Mouse (Mus musculus) stomach, embryonic 16.5 days (tissue): ENCODE data around the gene Eif2b3. TPM values are rescaled to one million over a fixed set of nuclear protein-coding genes. Genes with fewer than 3 reads are reported as not detected.

Source experiments
- ATAC-seq: fragments of 200-750 bp; cut with Nextera tagmentation; 2 replicates; pipeline ENCODE4 v1.8.0; 2017; ENCODE audit warnings: moderate number of reproducible peaks, moderate TSS enrichment; ENCODE audit not compliant: insufficient read depth, low FRiP score
- H3K27ac ChIP-seq: fragments of 300-500 bp; sonication (generic); 2 replicates; pipeline ENCODE4 v1.5.1; 2014; ENCODE audit warnings: low read length
- H3K27me3 ChIP-seq: fragments of 300-500 bp; sonication (generic); 2 replicates; pipeline ENCODE4 v1.6.1; 2014; ENCODE audit warnings: low read length, control low read depth, mixed read lengths; ENCODE audit not compliant: control insufficient read depth, insufficient read depth
- H3K36me3 ChIP-seq: fragments of 300-500 bp; sonication (generic); 2 replicates; pipeline ENCODE4 v1.6.1; 2014; ENCODE audit warnings: low read length; ENCODE audit not compliant: control insufficient read depth, insufficient read depth
- H3K4me1 ChIP-seq: fragments of 300-500 bp; sonication (generic); 2 replicates; pipeline ENCODE4 v1.6.1; 2014; ENCODE audit warnings: low read length, control low read depth, mixed read lengths; ENCODE audit not compliant: control insufficient read depth, insufficient read depth
- H3K4me2 ChIP-seq: fragments of 300-500 bp; sonication (generic); 2 replicates; pipeline ENCODE4 v1.6.1; 2014; ENCODE audit warnings: low read depth, low read length, mixed read lengths
- H3K4me3 ChIP-seq: fragments of 300-500 bp; sonication (generic); replicated peaks from 2 replicates; pipeline ENCODE4 v1.5.1; 2014; ENCODE audit warnings: mild to moderate bottlenecking, low read length
- H3K9ac ChIP-seq: fragments of 300-500 bp; sonication (generic); 2 replicates; pipeline ENCODE4 v1.6.1; 2014; ENCODE audit warnings: low read length
- H3K9me3 ChIP-seq: fragments of 300-500 bp; sonication (generic); replicated peaks from 2 replicates; pipeline ENCODE4 v1.6.1; 2016; ENCODE audit warnings: low read length, control low read depth; ENCODE audit not compliant: control insufficient read depth
- WGBS: fragments of 180-500 bp; shearing (Covaris S2); extraction: QIAGEN DNeasy Blood & Tissue Kit; methylation state at CpG from one replicate; pipeline ENCODE4 v1.1.7; 2014; 5-methylcytosine and 5-hydroxymethylcytosine counted together
- polyA plus RNA-seq: library from polyadenylated mRNA; unstranded; fragments of >200 nt; fragmentation: Nextera tagmentation; extraction: Ambion mirVana; gene quantifications from 2 replicates; pipeline ENCODE4 v1.2.1, GENCODE M21; 2015

The Eif2b3 gene
- polyA plus RNA-seq, 1 experiment from 2014 or later: 35.6 TPM

DNA sequence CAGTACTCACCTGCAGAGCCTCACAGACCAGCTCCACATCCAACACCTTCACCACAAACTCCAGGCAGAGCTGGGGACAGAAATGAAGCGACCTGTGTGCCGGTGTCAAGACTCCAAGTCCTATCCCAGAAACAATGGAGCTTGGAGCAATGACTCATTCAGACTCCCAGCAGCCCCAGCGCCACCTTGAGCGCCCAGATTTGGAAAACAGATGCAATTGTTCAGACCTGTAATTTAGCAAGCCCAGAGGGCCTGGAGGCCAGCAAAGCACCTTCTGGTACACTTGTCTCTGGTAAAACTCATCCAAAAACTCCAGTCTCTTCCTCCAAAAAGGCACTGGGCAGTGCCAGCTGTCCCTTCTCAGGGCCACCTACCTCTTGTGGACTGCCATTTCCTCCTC lies 103.0 kb downstream of the Eif2b3 start:
- H3K27ac ChIP-seq: peak overlapping the region; percentile 31; the same call in 1 of the 2 replicates
- peaks cover 37% of the 10 kb centered on the region for H3K4me1 ChIP-seq
- WGBS: 75% methylated on average over 4 of the region's 4 CpGs
- H3K4me3 ChIP-seq: no peak overlapping the region
- no peak overlapping the region for H3K4me2 ChIP-seq
- no peaks in the 10 kb centered on the region for H3K27me3 ChIP-seq
- no peaks in the 10 kb centered on the region for H3K9me3 ChIP-seq
- ATAC-seq: no peak
- no peak overlapping the region for H3K9ac ChIP-seq
- no peaks in the 10 kb centered on the region for H3K36me3 ChIP-seq

DNA sequence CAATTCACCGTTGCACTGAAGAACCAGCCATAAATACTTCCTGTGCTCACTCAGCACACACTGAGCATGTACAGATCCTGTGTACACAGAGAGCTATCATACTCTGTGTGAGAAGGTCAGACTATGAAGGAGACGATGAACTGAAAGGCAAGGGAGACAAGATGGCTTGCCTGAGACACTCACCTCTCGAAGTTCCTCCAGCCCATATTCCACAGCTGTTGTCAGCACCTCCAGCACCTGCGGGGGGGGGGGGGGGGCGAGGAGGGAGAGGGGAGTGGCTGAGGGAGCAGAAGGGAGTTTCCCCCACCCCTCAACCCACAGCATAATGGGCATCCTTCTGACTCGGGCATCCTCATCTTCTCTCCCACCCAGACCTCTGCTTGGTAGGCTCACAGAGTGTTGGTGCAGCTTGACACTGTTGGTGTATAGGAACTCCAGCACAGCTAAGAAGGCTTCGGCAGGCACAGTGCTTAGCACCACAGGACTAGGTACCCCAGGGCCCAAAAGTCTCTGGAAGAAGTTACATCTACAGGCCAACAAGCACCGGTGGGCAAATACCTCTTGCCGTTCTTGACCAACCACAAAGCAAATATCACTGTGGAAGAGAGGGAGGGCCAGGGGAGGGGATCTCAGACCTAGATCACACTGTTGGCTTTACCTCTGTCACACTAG lies 104.5 kb downstream of the Eif2b3 start:
- Histone ChIP-seq H3K4me2 (no peak overlapping the region), H3K4me3 (no peak overlapping the region), H3K27me3 (no peaks in the 10 kb centered on the region), H3K9ac (no peak overlapping the region), H3K9me3 (no peaks in the 10 kb centered on the region), H3K27ac (no peak overlapping the region), H3K4me1 (peaks cover 37% of the 10 kb centered on the region), H3K36me3 (peaks cover 5% of the 10 kb centered on the region; the same call in 1 of the 2 replicates)
- ATAC-seq: no peak
- 72% methylated on average over 7 of the region's 9 CpGs for WGBS

DNA sequence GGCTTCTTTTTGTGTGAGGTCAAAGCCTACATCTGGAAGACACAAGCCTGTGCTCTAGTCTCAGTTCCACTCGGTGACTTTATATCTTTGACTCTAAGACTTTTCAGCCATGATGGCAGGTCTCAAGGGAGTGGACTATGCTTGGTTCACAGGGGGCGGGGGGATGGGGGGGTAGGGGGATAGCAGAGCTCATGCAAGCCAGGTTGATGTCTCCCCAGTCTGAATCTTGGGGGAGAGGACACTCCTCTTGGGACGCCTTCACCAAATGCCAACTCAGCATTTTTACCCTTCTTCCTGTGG lies 105.0 kb downstream of the Eif2b3 start:
- Histone ChIP-seq H3K27me3 (no peaks in the 10 kb centered on the region), H3K4me1 (peaks cover 37% of the 10 kb centered on the region), H3K9ac (peak overlapping the region; percentile 72; the same call in 1 of the 2 replicates), H3K9me3 (no peaks in the 10 kb centered on the region), H3K4me3 (no peak overlapping the region), H3K4me2 (0 out of 2 replicates have a peak overlapping the region, but pooled peaks have one; percentile 39), H3K27ac (peak overlapping the region; percentile 94), H3K36me3 (peaks cover 7% of the 10 kb centered on the region; the same call in 1 of the 2 replicates)
- ATAC-seq: no peak
- WGBS: 69% methylated on average over 3 of the region's 3 CpGs

DNA sequence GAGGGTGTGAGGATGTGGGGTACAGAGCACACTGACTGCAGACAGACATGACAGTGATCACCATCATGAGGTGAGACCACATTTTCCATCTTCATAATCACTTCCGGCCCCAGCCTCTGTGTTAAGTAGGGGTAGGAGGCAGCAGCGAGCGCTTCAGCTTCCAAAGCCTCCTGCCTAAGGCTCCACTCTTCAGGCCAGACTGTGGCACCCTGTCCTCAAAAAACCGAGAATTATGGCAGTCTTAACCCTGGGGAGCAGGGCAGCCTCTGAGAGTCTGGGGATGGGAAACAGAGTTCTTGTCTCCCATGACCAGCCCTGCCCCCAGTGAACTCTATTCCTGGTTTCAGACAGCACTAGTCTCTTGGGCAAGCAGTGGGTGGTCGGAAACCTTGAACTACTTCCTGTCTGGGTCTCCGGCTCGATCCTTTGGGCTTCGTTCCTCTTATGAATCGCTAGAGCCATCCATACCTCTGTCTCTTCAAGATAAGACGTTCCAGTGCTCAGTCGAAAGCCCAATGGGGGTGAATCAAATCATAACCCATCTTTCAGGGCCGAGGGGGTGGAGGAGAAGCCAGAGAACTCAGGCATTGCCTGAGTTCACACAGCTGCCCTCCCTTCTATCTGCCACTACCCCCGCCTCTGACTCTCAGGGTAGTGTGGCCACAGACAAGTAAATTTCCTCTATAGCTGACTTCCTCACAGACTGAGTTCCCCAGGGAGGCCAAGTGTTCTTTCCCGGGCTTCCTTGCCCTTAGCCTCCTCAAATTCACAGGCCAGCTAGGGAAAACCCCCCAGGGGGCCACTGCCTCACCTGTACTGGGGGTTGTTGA lies 105.5 kb downstream of the Eif2b3 start:
- H3K36me3 ChIP-seq: peaks cover 7% of the 10 kb centered on the region; the same call in 1 of the 2 replicates
- peak overlapping the region; percentile 39 for H3K4me2 ChIP-seq
- WGBS: 50% methylated on average over 14 of the region's 14 CpGs
- no peak for ATAC-seq
- no peak overlapping the region for H3K4me3 ChIP-seq
- H3K27me3 ChIP-seq: no peaks in the 10 kb centered on the region
- H3K4me1 ChIP-seq: peaks cover 35% of the 10 kb centered on the region
- H3K9me3 ChIP-seq: no peaks in the 10 kb centered on the region
- H3K27ac ChIP-seq: peak overlapping the region; percentile 94
- H3K9ac ChIP-seq: peak overlapping the region; percentile 72

DNA sequence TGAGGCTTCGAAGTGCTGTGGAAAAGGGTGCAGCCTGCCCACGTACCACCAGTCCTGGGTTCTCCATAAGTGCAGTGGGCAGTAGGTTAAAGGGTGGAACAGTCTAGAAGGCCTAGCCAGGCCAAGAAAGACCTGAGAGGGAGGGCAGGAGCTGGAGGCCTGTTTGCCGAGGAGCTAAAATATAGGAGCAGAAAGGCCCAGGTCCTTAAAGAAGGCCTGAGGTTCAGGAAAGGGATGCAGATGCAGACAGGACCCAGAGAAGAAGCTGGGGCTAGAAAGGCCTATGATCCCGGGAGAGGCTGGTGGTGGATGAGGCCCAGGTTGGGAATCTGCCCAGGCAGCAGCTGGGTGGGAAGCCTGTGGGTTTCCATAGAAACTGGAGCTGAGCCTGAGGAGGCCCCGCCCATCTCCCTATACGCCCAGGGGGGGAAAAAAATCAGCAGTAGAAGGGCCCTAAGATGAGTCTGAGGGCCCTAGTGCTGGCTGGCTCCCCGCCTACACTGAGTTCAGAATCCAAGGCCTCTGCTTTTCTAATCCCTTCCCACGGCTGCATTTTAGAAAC lies 106.2 kb downstream of the Eif2b3 start, which contains the start of gene Btbd19:
Gene Btbd19 (minus strand): TSS at position 378 of the 562 bp plus-strand sequence.
- Histone ChIP-seq H3K4me1 (peaks cover 31% of the 10 kb centered on the region), H3K4me3 (no peak within 1 kb of the TSS), H3K9me3 (no peaks in the 10 kb centered on the region), H3K27ac (peak within 1 kb of the TSS; percentile 94), H3K27me3 (no peaks in the 10 kb centered on the region), H3K9ac (peak within 1 kb of the TSS; percentile 72), H3K36me3 (peaks cover 7% of the 10 kb centered on the region; the same call in 1 of the 2 replicates), H3K4me2 (peak within 1 kb of the TSS; percentile 39)
- WGBS: 24% methylated on average over 8 of the region's 8 CpGs
- ATAC-seq: peak; percentile 70

DNA sequence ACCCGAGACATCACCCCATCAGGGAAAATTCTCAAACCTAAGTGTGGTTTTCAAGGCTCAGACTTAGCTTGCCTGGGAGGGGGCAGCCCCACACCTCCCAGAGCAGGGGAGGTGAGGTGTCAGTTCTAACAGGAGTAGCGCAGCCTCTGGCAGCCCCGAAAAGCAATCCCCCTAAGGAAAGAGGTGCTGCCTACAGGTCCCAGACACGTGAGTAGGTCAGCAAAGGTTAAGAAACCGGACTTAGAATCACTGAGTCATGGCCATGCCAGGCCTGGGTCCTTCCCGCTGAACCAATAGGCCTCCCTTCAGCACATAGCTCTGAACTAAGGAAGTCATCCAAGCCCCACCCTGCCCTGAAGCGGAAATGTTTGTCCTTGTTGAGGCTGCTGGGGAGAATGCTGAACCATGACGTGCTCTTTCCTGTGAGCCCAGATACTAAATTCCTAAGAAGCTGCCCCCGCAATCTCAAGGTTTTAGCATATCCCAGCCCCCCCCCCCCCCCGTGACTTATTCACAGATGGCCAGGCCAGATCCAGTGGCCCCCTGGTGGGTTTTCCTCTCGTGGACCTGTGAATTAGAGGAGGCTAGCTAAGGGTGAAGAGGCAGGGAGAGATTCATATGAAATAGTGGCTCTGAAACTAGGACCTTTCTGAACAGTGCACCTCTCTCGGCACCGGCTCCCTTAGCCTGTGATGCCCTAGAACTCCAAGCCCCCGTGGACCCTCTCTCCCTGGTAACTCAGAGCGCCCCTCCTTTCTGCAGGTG lies 106.9 kb downstream of the Eif2b3 start:
- WGBS: 37% methylated on average over 15 of the region's 15 CpGs
- H3K36me3 ChIP-seq: peaks cover 7% of the 10 kb centered on the region; the same call in 1 of the 2 replicates
- peak overlapping the region; percentile 94 for H3K27ac ChIP-seq
- H3K4me1 ChIP-seq: peaks cover 31% of the 10 kb centered on the region
- H3K4me3 ChIP-seq: no peak overlapping the region
- H3K4me2 ChIP-seq: peak overlapping the region; percentile 39; the same call in 1 of the 2 replicates
- peak overlapping the region; percentile 72 for H3K9ac ChIP-seq
- peak; percentile 78; the same call in 1 of the 2 replicates for ATAC-seq
- no peaks in the 10 kb centered on the region for H3K9me3 ChIP-seq
- no peaks in the 10 kb centered on the region for H3K27me3 ChIP-seq

DNA sequence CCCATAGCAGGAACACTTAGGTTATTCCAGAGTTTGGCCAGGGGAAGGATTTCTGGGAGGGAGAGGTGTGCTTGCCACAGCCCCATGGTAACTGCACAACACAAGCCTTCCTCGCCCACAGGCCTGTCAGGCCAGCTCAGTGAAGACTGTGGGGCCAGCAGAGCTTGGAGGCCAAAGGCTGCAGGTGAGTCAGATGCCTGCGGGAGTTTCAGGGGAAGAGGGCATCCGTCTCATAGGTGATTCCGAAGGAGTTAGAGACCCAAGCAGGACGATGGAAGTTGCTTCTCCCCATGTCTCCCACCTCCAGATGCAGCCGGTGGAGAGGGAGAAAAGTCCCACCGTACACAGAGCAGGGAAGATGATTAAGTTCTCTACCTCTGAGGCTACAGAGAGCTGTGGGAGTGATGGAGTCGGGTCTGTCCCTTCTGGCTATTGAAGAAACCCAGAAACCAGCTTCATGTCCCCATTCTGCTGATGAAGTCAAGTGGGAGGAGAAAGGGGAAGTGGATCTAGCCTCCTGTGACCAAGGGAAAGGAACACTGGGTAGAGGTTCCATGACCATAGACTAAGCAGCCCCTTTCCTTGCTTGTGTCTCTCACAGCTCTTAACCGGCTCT lies 107.6 kb downstream of the Eif2b3 start, which contains the start of gene Tctex1d4:
Gene Tctex1d4 (plus strand): TSS at position 120 of the 616 bp plus-strand sequence.
- Histone ChIP-seq H3K27ac (peak within 1 kb of the TSS; percentile 94), H3K4me1 (peaks cover 25% of the 10 kb centered on the region), H3K4me3 (no peak within 1 kb of the TSS), H3K9ac (peak within 1 kb of the TSS; percentile 72), H3K27me3 (0 out of 2 replicates have a peak, but pooled peaks cover under 1% of the 10 kb centered on the region), H3K9me3 (no peaks in the 10 kb centered on the region), H3K36me3 (peaks cover 7% of the 10 kb centered on the region; the same call in 1 of the 2 replicates), H3K4me2 (peak within 1 kb of the TSS; percentile 39; the same call in 1 of the 2 replicates)
- 75% methylated on average over 9 of the region's 9 CpGs for WGBS
- no peak for ATAC-seq

DNA sequence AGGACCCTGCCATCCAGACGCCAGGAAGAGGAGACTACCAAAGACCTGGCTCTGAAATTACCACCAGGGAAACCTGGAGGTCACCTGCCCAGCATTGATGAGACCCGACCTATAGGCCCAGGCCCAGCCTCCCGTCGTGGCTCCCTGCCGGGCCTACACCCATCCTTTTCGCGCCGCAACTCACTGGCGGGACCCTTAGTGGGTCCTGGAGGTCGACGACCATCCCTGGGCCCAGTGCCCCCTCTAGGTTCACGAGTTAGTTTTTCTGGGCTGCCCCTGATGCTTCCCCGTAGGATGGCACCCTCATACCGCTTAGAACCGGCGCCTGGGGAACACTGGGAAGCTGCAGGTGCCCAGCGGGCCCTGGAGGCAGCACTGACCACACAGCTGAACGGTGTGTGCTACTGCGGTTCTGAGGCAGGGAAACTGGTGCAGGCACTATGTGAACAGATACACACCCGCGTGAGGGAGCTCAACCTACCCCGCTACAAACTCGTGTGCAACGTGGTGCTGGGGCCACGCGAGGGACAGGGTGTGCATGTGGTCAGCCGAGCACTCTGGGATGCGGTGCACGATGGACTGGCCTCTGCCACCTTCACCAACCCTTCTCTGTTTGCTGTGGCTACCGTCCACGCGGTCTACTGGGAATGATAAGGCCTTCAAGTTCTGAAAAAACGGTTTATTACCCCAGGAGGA lies 108.9 kb downstream of the Eif2b3 start:
- H3K4me2 ChIP-seq: no peak overlapping the region
- WGBS: 88% methylated on average over 33 of the region's 33 CpGs
- H3K36me3 ChIP-seq: peaks cover 7% of the 10 kb centered on the region; the same call in 1 of the 2 replicates
- no peak for ATAC-seq
- no peak overlapping the region for H3K27ac ChIP-seq
- H3K4me1 ChIP-seq: peaks cover 27% of the 10 kb centered on the region
- H3K4me3 ChIP-seq: no peak overlapping the region
- no peak overlapping the region for H3K9ac ChIP-seq
- H3K27me3 ChIP-seq: 0 out of 2 replicates have a peak, but pooled peaks cover 4% of the 10 kb centered on the region
- H3K9me3 ChIP-seq: no peaks in the 10 kb centered on the region
